Mouse (Mus musculus) thymus, postnatal 0 days (tissue): ENCODE measurements around the gene Cdh6. TPM values are rescaled to one million over a fixed set of nuclear protein-coding genes. Genes with fewer than 3 reads are reported as not detected.

Source experiments
- DNase-seq: peaks from one replicate; pipeline ENCODE4 v3.0.0-alpha.2; 2015; ENCODE audit warnings: low spot score
- polyA plus RNA-seq: library from polyadenylated mRNA; unstranded; fragments of >200 nt; fragmentation: Nextera tagmentation; extraction: Ambion mirVana; gene quantifications from 2 replicates; pipeline ENCODE4 v1.2.1, GENCODE M21; 2015

The Cdh6 gene
- polyA plus RNA-seq, 1 experiment from 2014 or later: 0.16 TPM

GRCm38 (mm10) chr15:13067429-13068212 lies 105.9 kb downstream of the Cdh6 start:
- no peak for DNase-seq

DNA sequence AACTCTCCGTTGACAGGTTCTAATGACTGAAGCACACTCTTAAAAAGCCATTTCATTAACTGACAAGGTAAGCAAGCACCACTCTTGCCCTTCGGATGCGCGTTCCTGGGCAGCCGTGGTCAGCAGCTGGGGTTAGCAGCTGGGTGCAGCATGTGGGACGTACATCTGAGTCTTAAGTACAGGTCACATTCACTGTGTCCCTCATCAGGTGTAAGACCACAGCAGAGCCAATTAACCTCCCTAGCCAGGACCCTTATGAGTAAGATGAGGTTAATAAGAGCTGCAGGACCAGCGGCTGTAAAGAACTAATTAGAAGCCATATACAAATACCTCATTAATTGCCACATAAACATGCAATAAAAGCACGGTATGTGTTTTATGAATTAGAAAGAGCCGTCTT lies 106.7 kb downstream of the Cdh6 start:
- no peak for DNase-seq

GRCm38 (mm10) chr15:13063633-13064032 lies 109.8 kb downstream of the Cdh6 start:
- DNase-seq: no peak

- DNase-seq: no peak
Measured at GRCm38 (mm10) chr15:13057728-13058127, 115.7 kb downstream of the Cdh6 start.

GRCm38 (mm10) chr15:13057302-13057701 lies 116.2 kb downstream of the Cdh6 start:
- no peak for DNase-seq

- DNase-seq: no peak
Measured at GRCm38 (mm10) chr15:13047910-13048309, 125.6 kb downstream of the Cdh6 start.

GRCm38 (mm10) chr15:13034436-13034835 lies 139.0 kb downstream of the Cdh6 start:
- DNase-seq: no peak

DNA sequence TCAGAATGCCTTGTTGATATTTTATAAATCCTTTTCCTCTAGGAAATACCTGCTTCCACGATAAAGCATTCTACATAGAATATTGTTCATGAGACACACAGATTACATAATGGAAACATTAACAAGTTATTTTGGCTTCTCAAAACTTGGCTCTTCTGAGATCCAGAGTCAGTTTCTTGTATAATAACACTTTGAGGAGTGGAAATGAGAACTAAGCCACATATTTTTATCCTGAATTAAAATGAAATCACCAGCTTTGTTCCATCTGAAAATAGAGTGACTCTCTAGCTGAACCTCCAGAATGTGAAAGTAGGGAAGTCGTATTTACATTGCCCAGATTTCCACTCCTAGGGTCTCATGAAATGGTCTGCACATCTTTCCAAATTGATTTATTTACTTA lies 142.8 kb downstream of the Cdh6 start:
- DNase-seq: no peak

- DNase-seq: no peak
Measured at GRCm38 (mm10) chr15:13027513-13027912, 146.0 kb downstream of the Cdh6 start.

DNA sequence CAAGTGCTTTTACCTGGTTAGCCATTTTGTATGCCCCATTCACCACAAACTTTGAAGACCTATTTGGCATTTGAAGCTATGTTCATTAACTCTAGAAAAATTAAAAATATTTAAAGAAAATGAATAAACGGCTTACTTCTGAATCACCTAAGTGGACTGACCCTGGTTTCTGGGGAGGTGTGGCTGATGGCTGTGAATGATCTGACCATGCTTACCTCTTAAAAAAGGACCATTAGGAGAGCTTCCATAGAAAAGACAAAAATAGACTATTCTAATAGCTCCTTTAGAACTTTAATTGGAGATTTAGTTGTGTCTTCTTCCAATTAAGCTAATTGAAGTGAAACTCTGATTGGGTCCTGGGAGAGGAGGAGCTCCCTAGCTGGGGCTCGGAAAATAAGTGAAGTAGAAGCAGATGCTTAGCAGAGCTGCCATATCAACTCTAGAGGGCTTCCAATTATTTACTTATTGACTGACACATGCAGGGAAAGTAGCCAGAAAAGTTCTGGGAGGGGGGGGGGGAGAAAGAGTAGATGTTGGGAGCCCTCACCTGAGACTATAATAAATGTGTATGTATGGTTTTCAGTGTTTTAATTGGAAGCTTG lies 156.6 kb downstream of the Cdh6 start:
- no peak for DNase-seq

DNA sequence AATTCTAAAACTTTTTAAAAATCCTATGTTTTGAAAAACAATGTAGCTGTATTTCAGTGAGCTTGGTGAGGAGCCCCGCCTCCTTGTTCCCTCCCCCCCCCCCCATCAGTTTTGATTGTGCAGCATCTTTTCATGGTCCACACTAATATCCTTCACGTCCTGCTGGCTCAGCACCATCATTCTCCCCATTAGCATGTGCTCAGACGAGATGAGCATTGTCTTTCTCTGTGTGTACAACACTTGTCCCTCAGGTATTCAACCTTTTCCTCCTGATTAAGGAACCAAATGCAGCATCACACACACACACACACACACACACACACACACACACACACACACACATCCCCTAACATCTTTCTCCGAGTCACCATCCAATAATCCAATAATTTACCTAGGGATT lies 164.7 kb downstream of the Cdh6 start:
- DNase-seq: no peak

DNA sequence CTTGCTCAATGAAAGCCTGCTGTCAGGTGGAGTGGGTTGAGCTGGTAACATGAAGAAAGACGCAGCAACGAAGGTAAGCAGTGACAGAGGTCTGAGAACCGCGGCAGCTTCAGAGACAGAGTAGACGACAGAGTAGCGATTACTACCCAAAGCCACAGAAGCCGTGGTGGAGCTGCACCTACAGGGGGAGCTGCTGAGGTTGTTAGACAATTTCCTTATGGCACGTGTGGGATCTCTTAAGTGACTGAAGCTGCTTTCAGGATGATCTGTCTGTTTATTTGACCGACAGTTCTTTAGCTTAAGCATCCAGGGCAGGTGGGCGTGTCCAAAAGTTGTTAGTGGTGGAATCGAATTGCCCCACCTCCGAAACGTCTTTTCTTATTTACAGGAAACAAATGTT lies 167.5 kb downstream of the Cdh6 start:
- no peak for DNase-seq

DNA sequence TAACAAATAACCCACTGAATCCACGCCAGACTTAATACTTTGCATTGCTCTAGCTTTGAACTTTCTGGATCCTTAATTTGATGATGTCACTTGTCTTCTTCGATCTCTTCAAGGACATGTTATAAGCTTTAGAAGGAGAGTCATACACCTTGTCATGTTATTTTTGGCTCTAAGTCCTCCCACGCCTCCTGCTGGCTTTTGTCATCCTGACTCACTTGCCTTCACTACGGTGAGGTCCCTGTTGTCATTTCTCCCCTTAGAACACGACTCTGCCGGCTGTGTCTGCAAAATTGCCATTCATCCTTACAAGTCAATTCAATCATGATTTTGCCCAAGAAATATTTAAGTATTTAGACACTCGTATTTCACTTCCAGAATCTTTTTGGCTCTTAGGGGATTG lies 171.9 kb downstream of the Cdh6 start:
- no peak for DNase-seq

GRCm38 (mm10) chr15:12994563-12995359 lies 178.7 kb downstream of the Cdh6 start:
- DNase-seq: no peak
